Mouse (Mus musculus) G1E (cell line): ENCODE data around the gene Myh9. TPM values are rescaled to one million over a fixed set of nuclear protein-coding genes. Genes with fewer than 3 reads are reported as not detected.

ENCODE experiments used
- ATAC-seq: 2 replicates; pipeline ENCODE4 v1.8.0; 2016; ENCODE audit warnings: mild to moderate bottlenecking; ENCODE audit not compliant: insufficient number of reproducible peaks, poor library complexity, low FRiP score, severe bottlenecking; ENCODE audit errors: extremely low read depth
- DNase-seq: peaks from one replicate; pipeline ENCODE4 v3.0.0; 2012; ENCODE audit warnings: low spot score
- H3K27me3 ChIP-seq: 2 replicates; pipeline ENCODE4 v1.6.1; 2012; ENCODE audit warnings: mild to moderate bottlenecking, low read length, inconsistent platforms; ENCODE audit not compliant: insufficient read depth
- H3K36me3 ChIP-seq: replicated peaks from 2 replicates; pipeline ENCODE3; 2012; ENCODE audit warnings: mild to moderate bottlenecking, inconsistent platforms
- H3K4me1 ChIP-seq: 2 replicates; pipeline ENCODE4 v1.6.1; 2012; ENCODE audit warnings: low read depth, low read length, inconsistent platforms, mixed read lengths; ENCODE audit not compliant: insufficient read depth
- H3K4me3 ChIP-seq: 2 replicates; pipeline ENCODE4 v1.5.1; 2012; ENCODE audit warnings: low read depth, mild to moderate bottlenecking, inconsistent platforms, low read length, moderate library complexity, mixed read lengths
- H3K9me3 ChIP-seq: replicated peaks from 2 replicates; pipeline ENCODE4 v1.6.1; 2012; ENCODE audit warnings: inconsistent platforms
- CTCF ChIP-seq: IDR thresholded peaks from 2 replicates; pipeline ENCODE4 v1.5.1; 2012; ENCODE audit warnings: low read depth, low read length, inconsistent platforms, mixed read lengths
- GATA1 ChIP-seq: IDR thresholded peaks from 2 replicates; pipeline ENCODE4 v1.6.1; 2012; ENCODE audit warnings: borderline replicate concordance, low read length, inconsistent platforms, mixed read lengths
- GATA2 ChIP-seq: IDR thresholded peaks from 2 replicates; pipeline ENCODE4 v1.6.1; 2012; ENCODE audit warnings: low read depth, low read length, inconsistent platforms, borderline replicate concordance
- POLR2AphosphoS5 ChIP-seq: IDR thresholded peaks from 2 replicates; pipeline ENCODE4 v1.6.1; 2012; ENCODE audit warnings: low read depth, low read length, inconsistent platforms; ENCODE audit not compliant: insufficient replicate concordance
- TAL1 ChIP-seq: conservative IDR thresholded peaks from 2 replicates; pipeline ENCODE4 v1.6.1; 2012; ENCODE audit warnings: low read depth, low read length, inconsistent platforms, mixed read lengths
- polyA plus RNA-seq: library from polyadenylated mRNA; stranded (reverse); fragments of >175 nt; gene quantifications from 2 replicates; pipeline ENCODE4 v1.2.3, GENCODE M21; 2012
- total RNA-seq, 2 experiments: library from RNA; stranded (forward) in 1 of 2; stranded (reverse) in 1 of 2; fragments of 200-1000 nt in 1 of 2; fragments of >200 nt in 1 of 2; fragmentation: Nextera tagmentation in 1 of 2; gene quantifications; 2 replicates each; pipeline ENCODE4 v1.2.3; 2014 to 2017

Gene Myh9
- total and polyA plus RNA-seq, 3 experiments = 132 to 198 (median 171) TPM

DNA sequence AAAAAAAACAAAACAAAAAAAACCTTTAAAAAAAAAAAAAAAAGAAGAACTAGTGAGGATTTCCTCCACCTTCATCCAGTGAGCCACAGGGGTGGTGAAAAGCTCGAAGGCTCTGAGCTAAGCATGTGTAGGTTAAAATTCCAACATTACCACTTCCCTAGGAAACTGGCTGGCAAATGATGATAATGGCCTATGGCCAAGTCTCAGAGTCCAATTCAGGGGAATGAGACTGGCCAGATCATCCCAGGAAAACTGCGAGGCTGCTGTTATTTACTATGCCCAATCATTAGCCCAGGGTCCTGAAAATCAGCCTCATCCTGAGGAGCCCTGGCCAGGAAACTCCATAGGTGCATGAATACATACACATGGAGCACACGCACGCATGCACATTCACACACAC lies 44.0 kb upstream of the Myh9 start:
- Histone ChIP-seq H3K4me1 (peaks cover 88% of the 10 kb centered on the region), H3K27me3 (peaks cover 23% of the 10 kb centered on the region), H3K9me3 (no peaks in the 10 kb centered on the region), H3K36me3 (no peaks in the 10 kb centered on the region), H3K4me3 (no peak overlapping the region)
- ATAC-seq (no peak), DNase-seq (no peak)
- TF ChIP-seq CTCF (no peak), GATA2 (no peak), TAL1 (no peak), POLR2AphosphoS5 (no peak), GATA1 (no peak)

DNA sequence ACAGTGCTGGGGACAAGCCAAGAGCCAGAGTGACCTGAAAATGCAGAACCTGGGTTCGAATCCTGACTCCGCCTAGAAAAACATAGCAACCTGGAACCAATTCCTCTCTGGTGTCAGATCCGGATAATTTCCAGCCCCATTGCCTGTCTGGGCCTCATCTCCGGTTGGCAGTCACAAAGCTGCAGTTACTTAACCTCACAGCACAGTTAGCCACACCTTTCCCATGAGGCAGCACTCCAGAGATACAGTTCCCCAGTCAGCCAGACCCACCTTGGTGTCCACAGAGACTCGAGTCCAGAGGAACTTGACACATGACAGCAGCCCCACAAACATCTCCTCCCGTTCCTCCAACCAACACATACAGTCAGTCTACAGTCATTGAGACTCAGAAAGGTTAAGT lies 43.2 kb upstream of the Myh9 start:
- Histone ChIP-seq H3K4me3 (no peak overlapping the region), H3K4me1 (peaks cover 93% of the 10 kb centered on the region), H3K36me3 (no peaks in the 10 kb centered on the region), H3K27me3 (peaks cover 17% of the 10 kb centered on the region; the same call in 1 of the 2 replicates), H3K9me3 (no peaks in the 10 kb centered on the region)
- ATAC-seq = no peak
- peak; percentile 24 for DNase-seq
- no peak for TF ChIP-seq CTCF
- no peak for TF ChIP-seq GATA2
- TF ChIP-seq GATA1 = no peak
- TF ChIP-seq POLR2AphosphoS5 = no peak
- TF ChIP-seq TAL1 = no peak

DNA sequence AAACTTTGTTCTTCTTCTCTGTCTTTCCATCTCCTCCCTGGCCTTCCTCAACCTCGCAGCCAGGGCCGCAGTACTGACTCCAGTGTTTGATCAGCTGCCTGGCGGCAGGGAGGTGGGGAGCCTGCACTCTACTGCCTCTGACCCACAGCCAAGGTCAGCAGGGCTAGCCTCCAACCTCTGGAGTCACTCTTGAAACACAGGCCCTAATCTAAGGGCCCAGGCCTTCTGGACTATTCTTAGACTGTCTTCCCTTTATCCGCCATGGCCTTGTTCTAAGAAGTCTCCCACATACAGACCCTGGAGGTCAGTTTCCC lies 41.7 kb upstream of the Myh9 start:
- H3K27me3 ChIP-seq = peaks cover 5% of the 10 kb centered on the region; the same call in 1 of the 2 replicates
- peaks cover 91% of the 10 kb centered on the region for H3K4me1 ChIP-seq
- no peaks in the 10 kb centered on the region for H3K9me3 ChIP-seq
- peak overlapping the region; percentile 31; the same call in 1 of the 2 replicates for H3K4me3 ChIP-seq
- TF ChIP-seq CTCF (no peak), GATA2 (no peak), TAL1 (no peak), GATA1 (no peak), POLR2AphosphoS5 (no peak)
- H3K36me3 ChIP-seq = no peaks in the 10 kb centered on the region
- DNase-seq = no peak
- no peak for ATAC-seq

DNA sequence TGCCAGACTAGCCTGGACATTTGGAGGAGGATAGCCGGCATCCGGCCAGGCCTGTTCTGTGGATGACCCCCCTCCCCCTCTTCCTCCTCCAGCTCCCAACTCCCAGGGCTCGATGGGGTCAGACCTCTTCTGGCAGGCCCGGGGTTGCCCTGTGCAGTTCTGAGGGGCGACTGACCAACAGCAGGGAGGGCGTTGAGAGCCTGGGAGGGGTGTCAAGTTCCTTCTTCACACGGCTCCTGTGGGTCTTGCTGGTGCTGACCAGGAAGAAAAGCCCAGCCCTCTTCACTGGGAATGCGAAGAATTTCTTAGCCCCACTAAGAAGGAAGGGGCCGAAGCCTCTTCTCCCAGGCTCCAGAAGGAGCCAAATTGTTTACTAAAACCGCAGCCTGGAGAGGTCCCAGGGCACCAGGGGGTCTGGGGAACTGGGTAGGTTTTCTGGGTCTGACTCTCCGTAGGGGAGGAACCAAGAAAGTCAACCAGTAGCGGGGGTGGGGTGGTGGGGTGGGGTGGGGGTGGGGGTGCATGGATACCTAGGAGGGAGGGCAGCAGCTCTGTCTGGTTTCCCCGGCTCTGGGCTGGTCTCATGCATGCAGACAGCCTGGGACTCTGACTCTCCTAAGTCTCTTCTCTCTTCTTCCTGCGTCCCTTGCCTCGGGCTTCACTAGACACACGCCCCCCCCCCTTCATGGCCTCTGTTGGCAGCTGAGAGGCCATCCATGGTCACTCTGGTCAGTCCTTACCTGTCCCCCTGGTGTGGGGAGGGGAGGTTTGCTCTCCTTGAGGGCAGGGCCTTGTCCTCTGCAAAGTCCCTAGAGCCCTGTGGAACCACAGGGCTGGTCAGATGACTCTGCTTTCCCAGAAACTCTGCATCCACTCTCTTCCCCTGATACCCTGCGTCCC lies 41.1 kb upstream of the Myh9 start:
- Histone ChIP-seq H3K27me3 (no peaks in the 10 kb centered on the region), H3K9me3 (no peaks in the 10 kb centered on the region), H3K4me3 (peak overlapping the region; percentile 62; the same call in 1 of the 2 replicates), H3K4me1 (peaks cover 89% of the 10 kb centered on the region), H3K36me3 (no peaks in the 10 kb centered on the region)
- no peak for DNase-seq
- TF ChIP-seq GATA2 (no peak), TAL1 (no peak), POLR2AphosphoS5 (no peak), GATA1 (no peak), CTCF (no peak)
- ATAC-seq = no peak

DNA sequence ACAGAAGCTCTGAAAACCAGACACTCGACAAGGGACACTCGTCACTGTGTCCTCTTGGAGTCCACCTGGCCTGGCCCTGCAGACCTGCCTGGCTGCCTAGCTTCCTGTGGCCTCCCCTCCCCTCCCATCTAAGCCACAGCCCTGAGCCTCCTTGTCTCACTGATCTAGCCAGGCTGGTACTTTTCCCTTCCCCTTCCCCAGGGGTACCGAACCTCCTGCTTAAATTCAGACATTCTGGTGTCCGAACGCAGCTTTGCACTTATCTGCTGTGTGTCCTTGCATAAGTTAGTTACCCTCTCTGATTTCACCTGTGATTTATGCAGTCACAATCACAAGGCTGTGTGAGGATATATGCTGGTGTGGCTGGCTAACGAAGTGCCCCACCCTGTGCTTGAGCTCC lies 40.3 kb upstream of the Myh9 start:
- Histone ChIP-seq H3K36me3 (no peaks in the 10 kb centered on the region), H3K9me3 (no peaks in the 10 kb centered on the region), H3K27me3 (peaks cover 3% of the 10 kb centered on the region; the same call in 1 of the 2 replicates), H3K4me1 (peaks cover 83% of the 10 kb centered on the region), H3K4me3 (peak overlapping the region; percentile 62; the same call in 1 of the 2 replicates)
- ATAC-seq (0 out of 2 replicates have a peak, but pooled peaks have one; percentile 17), DNase-seq (peak; percentile 29)
- TF ChIP-seq GATA2 (no peak), GATA1 (no peak), TAL1 (no peak), CTCF (no peak), POLR2AphosphoS5 (no peak)

DNA sequence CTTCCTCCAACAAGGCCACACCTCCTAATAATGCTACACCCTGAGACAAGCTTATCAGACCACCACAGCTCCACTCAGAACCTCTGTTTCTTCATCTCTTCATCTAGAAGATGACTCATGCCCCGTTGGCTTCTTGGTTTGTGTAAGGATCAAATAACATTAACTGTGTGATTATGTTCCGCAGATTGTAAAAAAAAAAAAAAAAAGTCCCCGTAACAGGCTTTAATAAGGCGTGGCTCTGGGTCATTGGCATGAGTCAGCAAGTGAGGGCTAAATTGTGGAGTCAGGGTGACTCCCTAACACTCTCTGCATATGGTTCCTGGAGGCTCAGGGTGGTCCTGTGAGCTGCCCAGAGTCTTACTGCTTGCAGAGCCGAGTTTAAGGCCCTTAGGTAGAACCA lies 39.7 kb upstream of the Myh9 start:
- H3K27me3 ChIP-seq = peaks cover 5% of the 10 kb centered on the region; the same call in 1 of the 2 replicates
- ATAC-seq (peak; percentile 89), DNase-seq (peak; percentile 74)
- TF ChIP-seq TAL1 (peak; percentile 86), POLR2AphosphoS5 (no peak)
- no peaks in the 10 kb centered on the region for H3K36me3 ChIP-seq
- peak overlapping the region; percentile 62; the same call in 1 of the 2 replicates for H3K4me3 ChIP-seq
- no peaks in the 10 kb centered on the region for H3K9me3 ChIP-seq
- peaks cover 83% of the 10 kb centered on the region for H3K4me1 ChIP-seq
